Mouse (Mus musculus) midbrain, embryonic 10.5 days (tissue): ENCODE data around the gene Dlgap4. TPM values are rescaled to one million over a fixed set of nuclear protein-coding genes. Genes with fewer than 3 reads are reported as not detected.
"Not testable (repeated sequence)": the region's sequence is repeated elsewhere in the genome, so short reads cannot be mapped to it uniquely, and the experiment has no call there.

Source experiments
- DNase-seq: peaks from one replicate; pipeline ENCODE4 v3.0.0-alpha.2; 2017; ENCODE audit warnings: low spot score
- H3K27ac ChIP-seq: fragments of 300-500 bp; sonication (generic); replicated peaks from 2 replicates; pipeline ENCODE4 v1.5.1; 2016; ENCODE audit warnings: mild to moderate bottlenecking
- H3K27me3 ChIP-seq: fragments of 300-500 bp; sonication (generic); 2 replicates; pipeline ENCODE4 v1.6.1; 2016; ENCODE audit warnings: low read depth, mild to moderate bottlenecking; ENCODE audit not compliant: poor library complexity, severe bottlenecking
- H3K36me3 ChIP-seq: fragments of 300-500 bp; sonication (generic); 2 replicates; pipeline ENCODE4 v1.6.1; 2016; ENCODE audit warnings: mild to moderate bottlenecking, moderate library complexity
- H3K4me1 ChIP-seq: fragments of 300-500 bp; sonication (generic); 2 replicates; pipeline ENCODE4 v1.6.1; 2016
- H3K4me3 ChIP-seq: fragments of 300-500 bp; sonication (generic); 2 replicates; pipeline ENCODE4 v1.5.1; 2016; ENCODE audit warnings: mild to moderate bottlenecking, moderate library complexity
- H3K9me3 ChIP-seq: fragments of 300-500 bp; sonication (generic); replicated peaks from 2 replicates; pipeline ENCODE4 v1.6.1; 2016; ENCODE audit warnings: mild to moderate bottlenecking
- WGBS: fragments of 180-500 bp; shearing (Covaris S2); methylation state at CpG from one replicate; pipeline ENCODE4 v1.1.7; 2016; 5-methylcytosine and 5-hydroxymethylcytosine counted together
- polyA plus RNA-seq: library from polyadenylated mRNA; unstranded; fragments of >200 nt; fragmentation: Nextera tagmentation; extraction: Ambion mirVana; gene quantifications from 2 replicates; pipeline ENCODE4 v1.2.1, GENCODE M21; 2016

Dlgap4 gene
- polyA plus RNA-seq, 1 experiment from 2014 or later, result 128 TPM

DNA sequence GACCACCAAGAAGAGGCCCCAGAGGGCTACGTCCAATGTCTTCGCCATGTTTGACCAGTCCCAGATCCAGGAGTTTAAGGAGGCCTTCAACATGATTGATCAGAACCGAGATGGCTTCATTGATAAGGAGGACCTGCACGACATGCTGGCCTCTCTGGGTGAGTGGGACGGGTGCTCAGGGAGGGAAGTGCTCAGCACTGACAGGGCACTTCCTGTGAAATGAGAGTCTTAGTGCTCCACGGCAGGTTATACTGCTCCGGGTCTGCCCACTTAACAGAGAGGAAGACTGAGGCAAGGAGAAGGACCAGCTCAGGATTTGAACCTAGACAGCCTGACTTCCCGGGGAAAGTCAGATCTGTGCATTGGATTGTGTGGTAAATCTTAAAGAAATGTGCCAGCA lies 165.1 kb downstream of the Dlgap4 start:
- WGBS, result 88% methylated on average over 8 of the region's 8 CpGs
- peaks cover 45% of the 10 kb centered on the region for H3K4me1 ChIP-seq
- no peak overlapping the region for H3K27ac ChIP-seq
- H3K27me3 ChIP-seq, result peaks cover 27% of the 10 kb centered on the region
- no peak overlapping the region for H3K4me3 ChIP-seq
- no peaks in the 10 kb centered on the region for H3K9me3 ChIP-seq
- DNase-seq, result no peak
- no peaks in the 10 kb centered on the region for H3K36me3 ChIP-seq

- H3K4me1 ChIP-seq, result peaks cover 44% of the 10 kb centered on the region
- DNase-seq, result no peak
- H3K27ac ChIP-seq, result no peak overlapping the region
- no peak overlapping the region for H3K4me3 ChIP-seq
- peaks cover 25% of the 10 kb centered on the region for H3K27me3 ChIP-seq
- H3K36me3 ChIP-seq, result no peaks in the 10 kb centered on the region
- H3K9me3 ChIP-seq, result no peaks in the 10 kb centered on the region
- 82% methylated on average over 5 of the region's 5 CpGs for WGBS
These were observed 165.5 kb downstream of the Dlgap4 start for GRCm38 (mm10) chr2:156779036-156779435.

GRCm38 (mm10) chr2:156779488-156779887 lies 166.0 kb downstream of the Dlgap4 start:
- peaks cover 40% of the 10 kb centered on the region for H3K4me1 ChIP-seq
- no peak overlapping the region for H3K4me3 ChIP-seq
- no peak for DNase-seq
- 61% methylated on average over 2 of the region's 2 CpGs for WGBS
- H3K27ac ChIP-seq, result no peak overlapping the region
- no peaks in the 10 kb centered on the region for H3K36me3 ChIP-seq
- no peaks in the 10 kb centered on the region for H3K9me3 ChIP-seq
- H3K27me3 ChIP-seq, result peaks cover 21% of the 10 kb centered on the region

DNA sequence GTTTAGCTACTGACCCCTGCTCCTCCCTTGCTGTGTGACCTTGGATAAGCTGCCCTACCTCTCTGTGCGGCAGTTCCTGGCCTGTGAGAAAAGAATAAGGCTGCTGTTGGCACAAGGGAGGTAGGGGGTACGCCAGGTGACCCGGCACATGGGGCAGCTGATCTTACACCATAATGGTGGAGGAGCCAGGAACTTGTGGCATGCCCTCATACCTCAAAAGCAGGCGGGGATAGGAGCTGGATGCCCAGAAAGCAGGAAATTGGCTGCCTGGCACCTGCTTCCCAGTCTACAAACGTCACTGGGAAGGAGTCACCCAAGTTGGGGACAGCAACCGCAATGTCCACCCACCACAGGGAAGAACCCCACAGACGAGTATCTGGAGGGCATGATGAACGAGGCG lies 166.6 kb downstream of the Dlgap4 start:
- H3K27ac ChIP-seq, result no peak overlapping the region
- no peak overlapping the region for H3K4me3 ChIP-seq
- no peaks in the 10 kb centered on the region for H3K36me3 ChIP-seq
- H3K27me3 ChIP-seq, result peaks cover 21% of the 10 kb centered on the region
- no peak for DNase-seq
- 75% methylated on average over 9 of the region's 9 CpGs for WGBS
- no peaks in the 10 kb centered on the region for H3K9me3 ChIP-seq
- H3K4me1 ChIP-seq, result peaks cover 33% of the 10 kb centered on the region

DNA sequence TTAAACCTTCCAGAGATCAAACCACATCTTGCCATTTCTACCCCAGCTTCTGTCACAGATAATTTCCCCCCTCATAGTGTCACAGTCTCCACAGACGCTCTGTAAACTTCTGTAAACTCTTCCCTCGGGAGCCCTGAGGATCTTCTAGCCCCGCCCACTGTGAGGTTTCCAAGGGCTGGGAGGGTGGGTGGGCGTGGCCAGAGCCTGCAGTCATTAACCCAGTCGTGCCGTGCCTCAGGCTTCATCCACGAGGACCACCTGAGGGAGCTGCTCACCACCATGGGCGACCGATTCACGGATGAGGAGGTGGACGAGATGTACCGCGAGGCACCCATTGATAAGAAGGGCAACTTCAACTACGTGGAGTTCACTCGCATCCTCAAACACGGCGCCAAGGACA lies 167.2 kb downstream of the Dlgap4 start:
- no peak for DNase-seq
- no peaks in the 10 kb centered on the region for H3K9me3 ChIP-seq
- H3K27me3 ChIP-seq, result peaks cover 16% of the 10 kb centered on the region
- 15% methylated on average over 17 of the region's 17 CpGs for WGBS
- no peaks in the 10 kb centered on the region for H3K36me3 ChIP-seq
- peaks cover 27% of the 10 kb centered on the region for H3K4me1 ChIP-seq
- H3K4me3 ChIP-seq, result peak overlapping the region; percentile 22; the same call in 1 of the 2 replicates
- H3K27ac ChIP-seq, result 0 out of 2 replicates have a peak overlapping the region, but pooled peaks have one; percentile 25

GRCm38 (mm10) chr2:156781281-156781680 lies 167.8 kb downstream of the Dlgap4 start:
- 0 out of 2 replicates have a peak overlapping the region, but pooled peaks have one; percentile 25 for H3K27ac ChIP-seq
- no peak for DNase-seq

GRCm38 (mm10) chr2:156781836-156782480 lies 168.5 kb downstream of the Dlgap4 start:
- H3K9me3 ChIP-seq, result no peaks in the 10 kb centered on the region; the same call in 1 of the 2 replicates
- peaks cover 23% of the 10 kb centered on the region for H3K4me1 ChIP-seq
- peak overlapping the region; percentile 13; the same call in 1 of the 2 replicates for H3K27ac ChIP-seq
- 74% methylated on average over 4 of the region's 4 CpGs for WGBS
- H3K4me3 ChIP-seq, result no peak overlapping the region
- H3K36me3 ChIP-seq, result no peaks in the 10 kb centered on the region
- DNase-seq, result no peak
- H3K27me3 ChIP-seq, result peaks cover 5% of the 10 kb centered on the region; the same call in 1 of the 2 replicates

More at GRCm38 (mm10) chr2:156781281-156781680, 167.8 kb downstream of the Dlgap4 start:
- peaks cover 11% of the 10 kb centered on the region for H3K27me3 ChIP-seq
- H3K36me3 ChIP-seq, result no peaks in the 10 kb centered on the region
- H3K9me3 ChIP-seq, result no peaks in the 10 kb centered on the region; the same call in 1 of the 2 replicates
- H3K4me1 ChIP-seq, result peaks cover 23% of the 10 kb centered on the region
- H3K4me3 ChIP-seq, result peak overlapping the region; percentile 22; the same call in 1 of the 2 replicates
- 71% methylated on average over 4 of the region's 4 CpGs for WGBS

GRCm38 (mm10) chr2:156782481-156783348 lies 169.2 kb downstream of the Dlgap4 start:
- no peaks in the 10 kb centered on the region for H3K36me3 ChIP-seq
- H3K27ac ChIP-seq, result peak overlapping the region; percentile 19; the same call in 1 of the 2 replicates
- DNase-seq, result no peak
- WGBS, result 86% methylated on average over 10 of the region's 10 CpGs
- H3K9me3 ChIP-seq, result no peaks in the 10 kb centered on the region; the same call in 1 of the 2 replicates
- peaks cover 22% of the 10 kb centered on the region for H3K4me1 ChIP-seq
- H3K4me3 ChIP-seq, result no peak overlapping the region
- no peaks in the 10 kb centered on the region; the same call in 1 of the 2 replicates for H3K27me3 ChIP-seq

DNA sequence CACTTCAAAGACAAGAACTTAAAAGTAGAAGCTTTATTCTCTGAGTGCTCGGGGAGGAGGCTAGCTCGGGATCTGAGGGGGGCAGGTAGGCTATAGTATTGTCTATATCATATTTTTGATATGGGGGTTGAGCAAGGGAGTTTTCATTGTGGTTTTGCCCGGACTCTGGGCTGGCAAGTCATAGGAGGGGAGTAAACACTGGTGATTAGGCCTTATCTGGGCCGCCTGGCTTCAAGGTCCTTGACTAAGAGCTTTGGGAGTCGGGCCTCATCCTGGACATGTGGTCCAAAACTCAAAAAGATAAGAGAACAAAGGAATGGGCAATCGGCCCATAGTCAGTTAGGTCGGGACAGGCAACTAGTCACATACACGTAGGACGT lies 169.8 kb downstream of the Dlgap4 start:
- H3K27me3 ChIP-seq, result no peaks in the 10 kb centered on the region; the same call in 1 of the 2 replicates
- 88% methylated on average over 9 of the region's 9 CpGs for WGBS
- H3K36me3 ChIP-seq, result no peaks in the 10 kb centered on the region
- peak overlapping the region; percentile 19; the same call in 1 of the 2 replicates for H3K27ac ChIP-seq
- no peaks in the 10 kb centered on the region; the same call in 1 of the 2 replicates for H3K9me3 ChIP-seq
- no peak overlapping the region for H3K4me3 ChIP-seq
- H3K4me1 ChIP-seq, result peaks cover 18% of the 10 kb centered on the region
- no peak for DNase-seq

DNA sequence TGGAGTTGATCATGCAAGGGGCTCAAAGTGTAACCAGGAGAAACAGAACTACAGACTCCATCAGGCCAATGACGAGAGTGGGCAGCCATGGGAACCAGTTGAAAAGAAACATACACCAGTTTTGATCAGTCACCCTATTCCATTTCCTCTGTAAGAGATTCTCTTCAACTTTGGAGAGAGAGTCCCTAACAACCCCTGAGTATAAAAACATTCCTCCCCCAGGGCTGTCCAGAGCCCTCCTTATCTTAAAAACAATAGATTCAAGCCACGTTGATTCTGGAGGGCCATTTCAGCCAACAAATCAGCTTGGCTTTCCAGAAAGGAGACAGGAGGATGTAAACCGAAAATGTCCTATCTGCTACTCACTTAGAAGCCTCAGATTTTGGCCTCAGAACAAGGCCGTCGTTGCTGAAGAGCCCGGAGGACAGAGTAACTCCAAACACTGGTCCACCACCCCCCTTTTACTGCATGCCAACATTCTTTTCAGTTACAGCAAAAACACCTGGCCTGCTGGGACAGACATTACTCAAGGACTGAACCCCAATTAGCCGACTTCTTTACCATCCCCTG lies 170.6 kb downstream of the Dlgap4 start:
- DNase-seq, result no peak
- H3K27ac ChIP-seq, result no peak overlapping the region
- 79% methylated on average over 7 of the region's 7 CpGs for WGBS

GRCm38 (mm10) chr2:156784891-156785290 lies 171.4 kb downstream of the Dlgap4 start:
- no peak overlapping the region for H3K4me3 ChIP-seq
- H3K9me3 ChIP-seq, result no peaks in the 10 kb centered on the region; the same call in 1 of the 2 replicates
- H3K4me1 ChIP-seq, result peaks cover 18% of the 10 kb centered on the region
- H3K27me3 ChIP-seq, result no peaks in the 10 kb centered on the region; the same call in 1 of the 2 replicates
- H3K36me3 ChIP-seq, result no peaks in the 10 kb centered on the region
- no peak overlapping the region for H3K27ac ChIP-seq
- DNase-seq, result no peak
- 82% methylated on average over 2 of the region's 2 CpGs for WGBS

More for the DNA sequence above, 170.6 kb downstream of the Dlgap4 start:
- Histone ChIP-seq H3K36me3 (no peaks in the 10 kb centered on the region), H3K27me3 (no peaks in the 10 kb centered on the region; the same call in 1 of the 2 replicates), H3K4me3 (no peak overlapping the region), H3K4me1 (peaks cover 18% of the 10 kb centered on the region), H3K9me3 (no peaks in the 10 kb centered on the region; the same call in 1 of the 2 replicates)

GRCm38 (mm10) chr2:156786369-156786768 lies 172.9 kb downstream of the Dlgap4 start:
- not testable (repeated sequence) for H3K4me3 ChIP-seq, DNase-seq, H3K9me3 ChIP-seq, H3K4me1 ChIP-seq, H3K27ac ChIP-seq, H3K27me3 ChIP-seq, H3K36me3 ChIP-seq
